Mouse (Mus musculus): ENCODE measurements around the gene Slc15a1. TPM values are rescaled to one million over a fixed set of nuclear protein-coding genes. Genes with fewer than 3 reads are reported as not detected.

The Slc15a1 gene
- total RNA-seq, 2 experiments from 2014 or later = 0.10 to 0.32 TPM

DNA sequence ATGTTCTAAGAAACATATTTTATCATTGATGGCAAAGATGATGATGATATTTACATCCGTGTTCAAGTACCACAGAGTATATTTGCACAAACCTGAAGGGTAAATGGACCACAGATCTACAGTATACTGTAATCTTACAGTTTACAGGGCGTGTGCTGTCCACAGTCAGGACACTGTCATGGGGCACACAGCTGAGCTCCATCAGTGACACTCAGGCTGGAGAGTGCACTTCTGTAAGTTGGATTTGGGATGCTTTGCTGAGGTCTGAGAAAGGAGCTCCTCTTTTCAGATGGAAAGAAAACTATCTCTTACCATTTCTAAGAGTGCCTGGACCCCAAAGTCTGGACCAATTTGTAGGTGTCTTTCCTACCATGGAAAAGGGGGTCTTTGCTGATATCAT is 9.9 kb downstream of the Slc15a1 start:
- no peak for DNase-seq (ENCODE audit: extremely low spot score in 1 of 2, low spot score in 2 of 2)

DNA sequence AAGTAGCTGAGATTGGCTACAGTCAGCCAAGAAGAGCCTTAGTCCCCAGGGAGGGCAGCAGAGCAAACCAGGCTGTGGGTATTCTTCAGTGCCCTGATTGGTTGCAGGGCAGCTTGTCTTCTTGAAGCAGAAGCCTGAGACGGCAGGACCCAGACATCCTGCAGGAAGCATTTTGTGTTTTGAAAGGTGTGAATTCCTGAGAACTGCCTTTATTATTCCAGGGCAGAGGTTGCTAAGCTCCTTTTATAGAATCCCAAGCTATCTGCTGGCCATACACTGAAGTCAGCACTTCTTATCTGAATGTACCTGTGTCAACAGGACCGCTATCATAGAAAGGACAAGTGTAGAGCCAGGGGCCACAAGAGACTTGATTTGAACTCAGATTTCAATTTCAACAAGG is 10.8 kb downstream of the Slc15a1 start:
- DNase-seq (ENCODE audit: extremely low spot score in 1 of 2, low spot score in 2 of 2) = no peak
- intact Hi-C loops (cut with DNase I) = no loop called here

More for the DNA sequence above, 9.9 kb downstream of the Slc15a1 start:
- intact Hi-C loops (cut with DNase I) = no loop called here

DNA sequence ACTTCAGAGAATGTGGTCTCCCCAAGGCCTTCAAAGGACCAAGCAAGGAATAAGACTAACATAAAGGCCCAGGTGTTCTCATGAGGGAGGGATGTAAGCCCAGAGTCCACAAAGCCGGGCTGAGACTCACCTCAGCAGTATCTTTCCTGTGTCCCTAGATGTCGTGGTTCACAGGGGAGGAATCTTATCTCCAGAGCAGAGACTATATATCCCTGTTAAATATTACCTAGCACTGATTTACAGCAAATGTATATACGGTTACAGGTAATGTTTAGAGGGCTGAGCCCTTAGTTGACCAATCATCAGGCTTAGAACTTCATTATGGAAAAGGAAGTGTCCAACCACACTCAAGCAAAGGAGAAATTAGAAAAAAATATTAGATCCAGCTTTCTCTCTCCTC is 11.3 kb downstream of the Slc15a1 start:
- intact Hi-C loops (cut with DNase I) = no loop called here
- DNase-seq (ENCODE audit: extremely low spot score in 1 of 2, low spot score in 2 of 2) = no peak

DNA sequence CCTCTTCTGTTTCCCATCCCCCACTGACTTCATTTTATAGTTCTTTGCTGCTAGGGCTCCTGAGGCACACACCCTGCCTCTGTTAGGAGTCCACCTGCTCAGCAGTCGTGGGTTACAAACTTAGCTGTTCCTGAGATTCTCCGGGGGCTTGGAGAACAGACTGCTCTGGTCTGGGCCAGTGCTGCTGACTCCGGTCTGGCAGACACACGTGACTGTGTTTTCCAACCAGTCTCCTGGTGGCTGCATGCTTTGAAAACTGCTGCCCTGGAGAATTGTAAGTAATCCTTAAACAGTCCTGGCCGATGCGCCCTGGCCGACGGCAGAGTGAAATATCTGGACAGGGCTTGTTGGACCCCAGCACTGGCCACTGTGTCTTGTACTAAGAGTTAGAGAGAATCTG is 12.7 kb downstream of the Slc15a1 start:
- DNase-seq (ENCODE audit: extremely low spot score in 1 of 2, low spot score in 2 of 2) = no peak
- intact Hi-C loops (cut with DNase I) = no loop called here

DNA sequence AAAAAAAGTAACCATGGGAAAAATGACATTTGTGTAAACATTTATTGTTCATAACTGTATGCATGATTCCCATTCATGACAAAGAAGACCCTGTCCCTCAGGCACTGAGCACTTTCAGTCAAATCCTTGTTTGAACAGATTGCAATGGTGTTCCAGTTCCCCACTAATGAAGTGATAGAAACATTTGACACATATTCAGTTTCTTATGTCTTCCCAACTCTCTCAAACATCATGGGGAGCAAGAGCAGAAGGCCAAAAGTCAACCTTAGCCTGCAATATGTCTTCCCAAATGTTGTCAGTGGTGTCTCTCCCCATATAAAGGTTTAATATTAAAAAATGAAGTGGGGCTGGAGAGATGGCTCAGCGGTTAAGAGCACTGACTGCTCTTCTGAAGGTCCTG is 19.3 kb downstream of the Slc15a1 start:
- intact Hi-C loops (cut with DNase I) = no loop called here
- DNase-seq (ENCODE audit: extremely low spot score in 1 of 2, low spot score in 2 of 2) = no peak

DNA sequence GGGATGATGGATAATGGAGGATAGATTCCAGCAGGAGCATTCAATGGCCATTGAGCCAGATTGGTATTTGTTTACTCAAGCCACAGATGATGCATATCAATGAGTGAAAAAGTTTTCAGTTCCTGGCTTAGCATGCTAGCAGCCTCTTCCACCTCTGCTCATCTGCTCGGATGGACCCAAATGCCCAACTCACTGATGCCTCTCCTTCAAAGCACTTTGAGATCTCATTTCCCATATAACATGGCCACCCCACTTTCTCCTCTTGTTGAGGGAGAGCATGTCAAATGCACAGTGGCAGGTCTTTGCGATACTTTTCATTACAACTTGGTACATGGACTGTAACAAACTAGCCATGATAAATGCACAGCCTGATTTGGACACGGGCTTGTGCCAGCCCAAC is 20.6 kb downstream of the Slc15a1 start:
- intact Hi-C loops (cut with DNase I) = no loop called here
- DNase-seq (ENCODE audit: extremely low spot score in 1 of 2, low spot score in 2 of 2) = no peak

DNA sequence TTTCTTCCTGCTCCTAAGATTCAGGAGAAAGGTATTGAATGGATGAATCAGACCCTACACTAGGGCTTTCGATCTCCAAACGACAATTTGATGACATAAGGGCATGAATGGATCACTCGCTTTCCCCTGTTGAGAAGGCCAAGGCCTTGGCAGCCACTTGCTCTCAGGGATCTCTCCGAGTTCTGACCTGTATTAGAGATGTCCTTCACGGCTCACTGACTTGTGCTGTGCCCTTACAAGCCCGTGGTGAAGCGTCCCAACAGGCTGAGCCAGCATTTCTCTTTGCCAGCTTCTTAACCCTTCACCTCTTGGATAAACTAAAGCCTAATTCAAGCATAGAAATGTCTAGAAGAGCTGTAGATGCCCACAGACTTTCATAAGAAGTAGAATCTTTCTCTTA is 22.9 kb downstream of the Slc15a1 start:
- no peak for DNase-seq (ENCODE audit: extremely low spot score in 1 of 2, low spot score in 2 of 2)
- intact Hi-C loops (cut with DNase I) = no loop called here

DNA sequence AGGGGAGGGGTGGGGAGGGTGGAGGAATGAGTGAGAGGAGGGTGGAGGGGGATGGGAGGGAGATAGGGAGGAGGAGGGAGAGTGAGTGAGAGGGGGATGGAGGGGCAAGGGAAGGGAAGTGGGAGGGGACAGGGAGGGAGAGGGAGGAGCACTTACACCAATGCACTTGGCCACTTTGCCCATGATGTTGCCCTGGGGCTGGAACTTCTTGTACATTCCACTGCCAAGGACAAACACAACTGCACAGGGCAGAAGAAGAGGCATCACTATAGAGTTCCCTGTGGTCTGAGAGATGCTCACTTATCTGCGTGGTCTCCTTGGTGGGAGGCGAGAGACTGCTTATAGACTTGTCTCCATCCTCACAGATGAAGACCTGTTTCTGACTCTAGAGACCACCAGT is 23.5 kb downstream of the Slc15a1 start:
- no peak for DNase-seq (ENCODE audit: extremely low spot score in 1 of 2, low spot score in 2 of 2)
- intact Hi-C loops (cut with DNase I) = no loop called here

DNA sequence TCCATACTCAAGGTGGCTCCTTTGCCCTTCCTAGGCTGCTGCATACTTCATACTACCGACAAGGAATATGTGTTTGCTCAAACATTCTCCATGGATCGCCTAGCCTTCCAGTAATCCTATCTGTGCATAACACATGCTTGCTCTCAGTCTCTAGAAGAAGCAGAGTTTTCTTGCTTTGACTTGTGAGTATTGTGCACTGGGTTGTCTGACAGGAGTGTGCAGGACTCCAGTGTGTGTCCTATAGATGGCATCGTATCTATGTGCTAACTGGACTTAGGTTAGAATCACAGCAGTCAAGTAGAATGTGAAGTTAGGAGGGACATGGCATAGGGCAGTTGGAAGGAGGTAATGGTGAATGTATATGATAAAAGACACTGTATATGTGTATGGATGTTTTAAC is 26.0 kb downstream of the Slc15a1 start:
- DNase-seq (ENCODE audit: extremely low spot score in 1 of 2, low spot score in 2 of 2) = no peak
- intact Hi-C loops (cut with DNase I) = no loop called here

DNA sequence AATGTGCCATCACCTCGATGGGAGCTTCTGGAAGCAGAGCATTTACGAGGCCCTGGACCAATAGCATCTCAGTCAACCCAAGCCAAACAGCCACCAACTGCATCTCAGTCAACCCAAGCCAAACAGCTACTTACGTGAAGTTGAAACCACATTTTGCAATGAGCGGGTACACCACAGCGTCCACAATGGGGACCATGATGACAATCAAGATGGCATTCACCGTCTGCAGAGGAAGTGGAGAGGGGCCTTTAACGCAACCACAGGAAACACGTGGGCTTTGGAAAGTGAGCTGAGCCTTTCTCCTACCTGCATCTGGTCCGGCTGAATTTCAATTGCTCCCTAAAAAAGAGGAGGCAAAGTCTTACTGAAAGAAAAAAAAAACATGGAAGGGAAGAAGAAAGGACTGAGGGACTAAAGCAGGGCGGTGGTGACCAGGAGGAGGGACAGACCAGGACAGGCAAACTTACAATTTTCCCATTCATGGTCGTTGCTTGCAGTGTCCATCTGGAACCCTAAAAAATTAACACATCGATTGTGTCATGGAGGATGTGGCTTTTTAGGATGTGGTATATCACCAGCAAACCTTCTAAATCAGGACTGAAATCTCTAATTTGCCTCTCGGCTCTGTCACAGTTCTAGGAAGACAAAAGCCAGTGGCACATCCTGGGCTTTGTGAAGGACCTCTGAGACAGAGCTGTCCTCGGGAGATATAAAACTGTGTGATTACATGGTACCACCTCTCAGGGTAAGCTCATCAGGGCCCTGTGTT is 26.9 kb downstream of the Slc15a1 start:
- DNase-seq (ENCODE audit: extremely low spot score in 1 of 2, low spot score in 2 of 2) = no peak
- intact Hi-C loops (cut with DNase I) = no loop called here

DNA sequence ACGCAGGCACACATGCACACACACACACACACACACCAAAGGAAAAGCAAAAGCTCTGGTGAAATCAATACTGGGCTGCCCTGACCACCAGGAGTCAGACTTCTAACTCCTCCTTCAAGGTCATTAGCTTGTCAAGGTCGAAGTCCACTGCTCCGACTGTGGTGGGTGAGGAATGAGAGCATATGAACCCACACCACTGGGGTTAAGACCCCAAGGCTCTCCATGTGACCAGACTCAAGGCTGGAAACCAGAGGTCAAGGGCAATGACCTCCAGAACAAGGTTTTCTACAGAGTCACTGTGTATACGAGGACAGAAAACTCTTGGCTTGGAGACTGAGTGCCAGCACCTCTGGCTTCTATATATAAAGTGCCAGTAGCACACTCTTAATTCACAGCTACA is 31.2 kb downstream of the Slc15a1 start:
- intact Hi-C loops (cut with DNase I) = no loop called here
- DNase-seq (ENCODE audit: extremely low spot score in 1 of 2, low spot score in 2 of 2) = no peak

DNA sequence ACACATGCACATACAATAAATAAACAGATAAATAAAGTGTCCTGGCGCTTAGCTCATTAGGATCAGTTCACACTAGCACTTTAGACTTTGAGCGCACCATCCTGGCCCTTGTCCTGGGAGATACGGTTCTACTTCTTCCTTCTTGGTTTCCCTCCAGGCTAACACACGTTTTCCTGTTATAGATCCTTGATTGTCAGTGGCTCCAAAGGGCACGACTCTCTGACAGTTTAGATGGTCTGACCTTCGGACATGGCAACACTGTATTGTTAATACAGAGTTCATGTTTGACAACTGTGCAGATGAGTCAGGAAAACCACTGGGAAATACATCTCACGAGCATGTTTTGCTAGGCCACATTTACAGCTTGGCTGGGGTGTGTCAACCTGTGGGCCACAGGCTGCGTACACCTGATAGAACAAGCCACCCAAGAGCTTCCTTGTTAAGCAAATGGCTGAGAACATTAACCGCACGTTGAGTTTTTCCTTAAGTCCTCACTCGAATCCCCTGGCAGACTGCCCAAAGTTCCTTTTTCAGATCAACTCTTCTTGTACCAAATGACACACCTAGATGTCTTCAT is 33.4 kb downstream of the Slc15a1 start:
- intact Hi-C loops (cut with DNase I) = no loop called here
- DNase-seq (ENCODE audit: extremely low spot score in 1 of 2, low spot score in 2 of 2) = no peak

DNA sequence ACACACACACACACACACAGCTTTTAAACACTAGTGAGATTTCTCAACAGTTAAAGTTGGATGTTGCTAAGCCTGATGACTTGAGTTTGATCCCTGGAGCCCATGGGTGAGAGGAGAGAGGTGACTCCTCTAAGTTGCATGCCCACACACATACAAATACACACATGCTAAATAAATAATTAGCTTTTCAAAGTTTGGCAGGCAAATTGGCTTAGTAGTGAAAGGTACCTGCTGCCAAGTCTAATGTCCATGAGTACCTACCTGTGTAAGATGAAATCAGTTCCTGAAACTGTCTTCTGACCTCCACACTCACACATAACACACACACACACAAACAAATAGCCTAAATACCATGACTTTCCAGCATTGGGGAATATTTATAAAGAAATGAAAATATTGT is 35.5 kb downstream of the Slc15a1 start:
- intact Hi-C loops (cut with DNase I) = no loop called here

DNA sequence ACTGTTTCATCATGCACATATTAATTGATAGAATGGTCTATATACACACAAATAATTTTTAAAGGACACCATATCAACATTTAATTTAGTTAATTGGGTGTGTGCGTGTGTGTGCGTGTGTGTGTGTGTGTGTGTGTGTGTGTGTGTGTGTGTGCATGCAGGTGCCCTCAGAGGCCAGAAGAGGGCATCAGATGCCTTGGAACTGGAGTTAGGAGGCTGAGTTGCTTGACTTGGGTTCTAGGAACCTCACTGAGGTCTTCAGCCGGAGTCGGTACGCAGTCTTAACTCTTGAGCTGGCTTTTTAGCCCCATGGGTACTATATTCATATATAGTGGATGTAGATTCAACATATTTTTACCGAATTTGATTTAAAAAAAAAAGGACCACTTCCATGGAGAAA is 37.4 kb downstream of the Slc15a1 start:
- DNase-seq (ENCODE audit: extremely low spot score in 1 of 2, low spot score in 2 of 2) = no peak
- intact Hi-C loops (cut with DNase I) = no loop called here

More for the DNA sequence above, 35.5 kb downstream of the Slc15a1 start:
- no peak for DNase-seq (ENCODE audit: extremely low spot score in 1 of 2, low spot score in 2 of 2)

DNA sequence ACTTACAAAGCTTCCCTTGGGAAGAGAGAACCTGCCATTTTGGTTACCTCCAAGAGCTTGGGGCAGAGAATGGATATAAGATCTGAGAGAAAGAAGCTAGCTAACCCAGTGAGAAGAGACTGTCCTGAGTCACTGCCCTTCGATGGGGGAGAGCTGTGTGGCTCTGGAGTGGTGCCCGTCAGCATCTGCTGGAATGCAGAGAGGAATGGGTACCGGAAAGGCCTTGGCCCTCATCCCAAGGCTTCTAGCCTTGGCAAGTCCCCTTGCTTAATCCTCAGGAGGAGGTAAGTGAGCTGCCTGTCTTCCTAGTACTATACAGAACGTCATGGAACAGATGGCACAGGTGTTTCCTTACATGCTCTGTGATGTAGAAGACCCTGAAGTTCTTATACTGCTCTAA is 38.6 kb downstream of the Slc15a1 start:
- DNase-seq (ENCODE audit: extremely low spot score in 1 of 2, low spot score in 2 of 2) = no peak
- intact Hi-C loops (cut with DNase I) = no loop called here

DNA sequence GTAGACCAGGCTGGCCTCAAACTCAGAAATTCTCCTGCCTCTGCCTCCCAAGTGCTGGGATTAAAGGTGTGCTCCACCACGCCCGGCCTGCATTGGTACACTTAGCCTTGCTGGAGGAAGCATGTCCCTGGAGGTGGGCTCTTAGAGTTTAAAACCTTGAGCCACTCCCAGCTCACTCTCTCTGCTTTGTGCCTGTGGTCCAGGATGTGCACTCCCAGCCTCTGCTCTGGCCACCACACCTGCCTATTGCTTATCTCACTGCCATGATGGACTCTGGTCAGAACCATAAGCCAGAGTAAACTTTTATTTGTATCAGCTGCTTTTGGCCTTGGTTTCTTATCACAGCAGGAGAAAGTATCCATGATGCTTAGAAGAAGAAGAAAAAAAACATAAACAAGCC is 40.7 kb downstream of the Slc15a1 start:
- DNase-seq (ENCODE audit: extremely low spot score in 1 of 2, low spot score in 2 of 2) = no peak
- intact Hi-C loops (cut with DNase I) = no loop called here

DNA sequence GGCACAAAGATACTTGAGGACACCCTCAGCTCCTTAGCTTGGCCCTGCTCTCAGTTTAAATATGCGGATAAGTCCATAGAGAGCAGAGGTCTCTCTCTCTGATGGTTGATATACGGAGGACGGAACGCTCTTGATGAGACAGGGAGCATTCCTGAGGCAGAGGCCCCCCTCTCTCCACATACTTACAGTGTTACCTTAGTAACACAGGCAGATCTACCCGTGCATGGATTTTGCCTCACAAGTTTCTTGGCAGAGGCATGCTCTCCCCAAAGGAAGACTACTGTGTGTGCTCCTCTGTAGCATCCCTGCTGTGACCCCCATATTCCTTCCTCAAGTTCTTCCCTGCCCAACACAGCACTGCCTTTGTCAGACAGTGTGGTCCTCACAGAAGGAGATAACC is 42.3 kb downstream of the Slc15a1 start:
- no peak for DNase-seq (ENCODE audit: extremely low spot score in 1 of 2, low spot score in 2 of 2)
- intact Hi-C loops (cut with DNase I) = no loop called here

DNA sequence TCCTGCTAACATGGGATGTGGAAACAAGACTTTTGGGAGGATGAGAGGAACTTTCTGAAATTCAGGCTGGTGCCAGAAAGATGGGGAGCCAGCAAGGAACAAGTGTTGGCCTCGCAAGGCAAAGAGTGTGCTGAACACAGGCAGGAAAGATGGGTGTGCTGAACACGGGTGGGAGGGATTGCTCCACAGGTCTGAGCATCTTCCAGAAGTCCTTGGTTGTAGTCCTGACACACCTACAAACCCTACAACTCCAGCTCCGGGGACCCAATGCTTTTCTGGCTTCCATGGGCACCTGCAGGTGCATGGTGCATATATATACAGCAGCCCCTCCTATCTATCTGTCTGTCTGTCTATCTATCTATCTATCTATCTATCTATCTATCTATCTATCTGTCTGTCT is 44.1 kb downstream of the Slc15a1 start:
- no peak for DNase-seq (ENCODE audit: extremely low spot score in 1 of 2, low spot score in 2 of 2)
- intact Hi-C loops (cut with DNase I) = no loop called here

DNA sequence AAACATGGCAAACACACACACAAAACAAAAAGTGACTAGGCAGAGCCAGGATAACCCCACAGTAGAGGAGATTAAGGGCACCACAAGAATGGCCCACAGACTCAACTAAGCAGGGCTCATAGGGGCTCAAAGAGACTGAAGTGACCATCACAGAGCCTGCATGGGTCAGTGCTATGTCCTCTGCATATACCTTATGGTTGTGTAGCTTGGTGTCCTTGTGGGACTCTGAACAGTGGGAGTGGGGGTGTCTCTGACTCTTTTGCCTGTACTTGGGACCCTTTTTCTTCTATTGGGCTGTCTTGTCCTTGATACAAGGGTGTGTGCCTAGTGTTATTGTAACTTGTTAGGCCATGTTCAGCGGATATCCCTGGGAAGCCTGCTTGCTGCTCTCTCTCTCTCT is 46.5 kb downstream of the Slc15a1 start:
- intact Hi-C loops (cut with DNase I) = loop anchor here (5.0 kb wide), 1 partner anchor 626 kb away; no protein-coding TSS in a partner anchor
- no peak for DNase-seq (ENCODE audit: extremely low spot score in 1 of 2, low spot score in 2 of 2)

DNA sequence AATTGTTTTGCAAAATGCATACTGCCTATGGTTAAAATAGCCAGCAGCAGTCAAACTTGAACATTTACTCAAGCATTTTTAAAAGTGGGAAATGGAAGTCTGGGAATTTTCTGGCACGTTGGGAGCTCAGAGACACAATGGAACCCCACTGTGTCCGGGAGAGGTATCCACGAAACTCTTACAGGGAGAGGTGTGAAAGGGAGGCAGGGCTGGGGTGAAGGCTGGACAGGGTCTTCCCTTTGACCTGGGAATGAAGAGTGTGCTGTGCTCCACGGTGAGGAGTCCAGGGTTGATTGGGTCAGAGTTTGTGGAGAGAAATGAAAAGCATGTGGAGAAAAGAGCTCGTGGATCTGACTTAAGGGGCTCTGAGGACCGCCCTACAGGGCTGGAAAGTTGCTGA is 47.5 kb downstream of the Slc15a1 start:
- intact Hi-C loops (cut with DNase I) = loop anchor here (5.0 kb wide), 1 partner anchor 625 kb away; no protein-coding TSS in a partner anchor

More for the DNA sequence above, 47.5 kb downstream of the Slc15a1 start:
- no peak for DNase-seq (ENCODE audit: extremely low spot score in 1 of 2, low spot score in 2 of 2)

Measured in left cerebral cortex, postnatal 10 days (tissue).